Mouse (Mus musculus) cerebellum, adult 2 months (tissue): ENCODE measurements around the gene Slc10a4.
A peak's percentile ranks its signal among the peaks of the same experiment; 100 is the strongest.
"Not testable (repeated sequence)": the region's sequence is repeated elsewhere in the genome, so short reads cannot be mapped to it uniquely, and the experiment has no call there.

Experiments used
- CTCF ChIP-seq: fragments of 200-500 bp; IDR thresholded peaks from 2 replicates; pipeline ENCODE4 v1.5.1; 2011; ENCODE audit warnings: low read depth, mild to moderate bottlenecking, control low read depth, low read length, moderate library complexity, borderline replicate concordance; ENCODE audit not compliant: insufficient read depth
- POLR2A ChIP-seq: fragments of 200-500 bp; IDR thresholded peaks from 2 replicates; pipeline ENCODE4 v1.6.1; 2011; ENCODE audit warnings: low read length, control low read depth, borderline replicate concordance; ENCODE audit not compliant: insufficient read depth

- peak; percentile 14; the same call in 1 of the 2 replicates for TF ChIP-seq CTCF
- not testable (repeated sequence) for TF ChIP-seq POLR2A
These were observed 1.5 kb downstream of the Slc10a4 start for GRCm38 (mm10) chr5:73008230-73008629.
